20 mouse cellular contexts compared by ENCODE assay signal in the genomic region with DNA sequence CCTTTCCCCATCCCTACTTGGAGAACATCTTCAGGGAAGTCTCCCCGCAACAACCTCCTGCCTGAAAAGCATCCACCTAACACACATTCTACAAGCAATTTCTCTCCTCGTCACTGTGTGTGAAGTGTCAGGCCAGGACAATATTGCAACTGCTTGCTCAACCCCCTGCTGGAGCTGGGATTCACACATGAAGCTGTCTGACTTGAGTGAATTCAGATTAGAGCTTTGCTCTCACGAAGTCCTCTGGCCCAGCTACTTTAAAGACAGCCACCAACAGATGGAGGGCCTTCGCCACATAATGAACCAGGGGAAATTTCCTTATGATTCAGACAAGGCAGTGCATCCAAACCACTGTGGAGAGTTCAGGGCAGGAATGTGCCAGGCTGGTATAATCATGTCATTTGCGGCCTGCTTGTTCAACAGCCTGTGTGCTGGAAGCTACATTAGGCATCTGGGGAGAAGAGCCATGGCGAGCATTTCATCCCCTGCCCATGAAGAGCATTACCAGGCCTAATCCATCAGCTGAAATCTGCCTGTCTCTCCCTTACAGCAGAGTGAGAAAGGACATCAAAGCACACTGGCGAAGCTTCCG.
A peak's percentile ranks its signal among the peaks of the same experiment; 100 is the strongest.
DNase-seq lines count a peak whose midpoint lies in the region; ATAC-seq and TF ChIP-seq lines count a peak whose summit lies in the region.
"Had no signal": no experiment of that assay in that cellular context is flagged by ENCODE, and none has a peak within 500 bp of the region (broad histone marks: within the 10 kb centered on the region; RNA-seq: fewer than 3 reads in every experiment).

No protein-coding gene starts in this region.

- no peak overlapping the region for H3K4me2 ChIP-seq in hindbrain, embryonic 16.5 days (ENCODE audit: low read length)
- H3K4me2 ChIP-seq: embryonic facial prominence, embryonic 13.5 days; limb, embryonic 12.5 days had no signal

- no peak overlapping the region for H3K4me3 ChIP-seq in hindbrain, embryonic 16.5 days (ENCODE audit: low read length)
- no peak overlapping the region for H3K4me3 ChIP-seq in left cerebral cortex, adult 2 months
- H3K4me3 ChIP-seq: embryonic facial prominence, embryonic 13.5 days; gastrocnemius, adult 2 months; layer of hippocampus, adult 2 months; limb, embryonic 12.5 days had no signal

- intact Hi-C loops in left cerebral cortex, postnatal 4 days (cut with DNase I): no loop called here
- intact Hi-C loops in left cerebral cortex, postnatal 14 days (cut with DNase I): no loop called here
- intact Hi-C loops in left cerebral cortex, adult 2 months (cut with DNase I): no loop called here

- peak; percentile 20 for DNase-seq in embryo, embryonic 10 days (ENCODE audit: low spot score)
- no peak for DNase-seq in embryo, embryonic 9.5 days (ENCODE audit: extremely low spot score)
- peak; percentile 8 for DNase-seq in left cerebral cortex, postnatal 4 days
- DNase-seq in left cerebral cortex, postnatal 14 days (ENCODE audit: low spot score in 2 of 2): no peak
- DNase-seq in retina, embryonic 14.5 days (ENCODE audit: low spot score): peak; percentile 62
- DNase-seq in left cerebral cortex, adult 2 months (ENCODE audit: extremely low spot score in 1 of 2, low spot score in 2 of 2): no peak
- DNase-seq in right cerebral cortex, postnatal 14 days: no peak
- DNase-seq: cerebellum, postnatal 25 days; gastrocnemius, adult 2 months; heart, postnatal 4 days; kidney, adult 11 months; kidney, postnatal 10 days; right cerebral cortex, adult 18-20 months; thymus, adult 2 months had no signal

- no peak overlapping the region for H3K9ac ChIP-seq in hindbrain, embryonic 16.5 days (ENCODE audit: low read depth, low read length)
- H3K9ac ChIP-seq: embryonic facial prominence, embryonic 13.5 days; limb, embryonic 12.5 days; liver, embryonic 14.5 days had no signal

- ATAC-seq in hindbrain, embryonic 16.5 days: peak; percentile 71

- no peaks in the 10 kb centered on the region for H3K27me3 ChIP-seq in hindbrain, embryonic 16.5 days (replicated peaks; ENCODE audit: control insufficient read depth, insufficient read depth, low read length)
- H3K27me3 ChIP-seq: CH12.LX; embryonic facial prominence, embryonic 13.5 days had no signal

- no peak overlapping the region for H3K27ac ChIP-seq in hindbrain, embryonic 16.5 days (ENCODE audit: low read depth, low read length)
- H3K27ac ChIP-seq in left cerebral cortex, adult 2 months: no peak overlapping the region
- H3K27ac ChIP-seq: embryonic facial prominence, embryonic 13.5 days; gastrocnemius, adult 2 months; layer of hippocampus, adult 2 months; limb, embryonic 12.5 days; liver, embryonic 14.5 days had no signal

- H3K4me1 ChIP-seq in hindbrain, embryonic 16.5 days (ENCODE audit: control insufficient read depth, insufficient read depth, low read depth, low read length): peaks cover 10% of the 10 kb centered on the region

- TF ChIP-seq CTCF in left cerebral cortex, adult 2 months (IDR thresholded peaks at IDR 0.05): no peak

- no peaks in the 10 kb centered on the region for H3K9me3 ChIP-seq in hindbrain, embryonic 16.5 days (ENCODE audit: control insufficient read depth, low read length)
- H3K9me3 ChIP-seq: embryonic facial prominence, embryonic 13.5 days; limb, embryonic 12.5 days had no signal

- H3K36me3 ChIP-seq in hindbrain, embryonic 16.5 days (ENCODE audit: control insufficient read depth, insufficient read depth, low read length): no peaks in the 10 kb centered on the region
- H3K36me3 ChIP-seq: embryonic facial prominence, embryonic 13.5 days; limb, embryonic 12.5 days had no signal

- 52% methylated on average over 8 of the region's 8 CpGs for WGBS in hindbrain, embryonic 16.5 days

Comparison
In these comparisons a context has a peak if more than half of its experiments do, and no peak if none do; other contexts are left out.
1. DNase-seq: peak in embryo, embryonic 10 days (single experiment), left cerebral cortex, postnatal 4 days (single experiment) and retina, embryonic 14.5 days (single experiment); none in embryo, embryonic 9.5 days (single experiment), left cerebral cortex, postnatal 14 days (0 of 2), left cerebral cortex, adult 2 months (0 of 2) and right cerebral cortex, postnatal 14 days (single experiment).